Mouse (Mus musculus) common myeloid progenitor, adult 5-6 weeks (primary cell): Measurements from ENCODE around the gene Luzp1. TPM values are rescaled to one million over a fixed set of nuclear protein-coding genes. Genes with fewer than 3 reads are reported as not detected.

Experiments
- ATAC-seq: replicated peaks from 2 replicates; pipeline ENCODE4 v1.8.0; 2016; ENCODE audit warnings: low read depth, mild to moderate bottlenecking, moderate TSS enrichment, inconsistent platforms; ENCODE audit not compliant: poor library complexity, severe bottlenecking
- total RNA-seq: library from RNA; stranded (forward); fragments of 200-1000, 187-1606 nt; gene quantifications from 2 replicates; pipeline ENCODE4 v1.2.3, GENCODE M21; 2017

Luzp1 gene
- total RNA-seq, 1 experiment from 2014 or later = 11.1 TPM

GRCm38 (mm10) chr4:136601476-136601875, 131.9 kb downstream of the Luzp1 start:
- ATAC-seq = no peak

DNA sequence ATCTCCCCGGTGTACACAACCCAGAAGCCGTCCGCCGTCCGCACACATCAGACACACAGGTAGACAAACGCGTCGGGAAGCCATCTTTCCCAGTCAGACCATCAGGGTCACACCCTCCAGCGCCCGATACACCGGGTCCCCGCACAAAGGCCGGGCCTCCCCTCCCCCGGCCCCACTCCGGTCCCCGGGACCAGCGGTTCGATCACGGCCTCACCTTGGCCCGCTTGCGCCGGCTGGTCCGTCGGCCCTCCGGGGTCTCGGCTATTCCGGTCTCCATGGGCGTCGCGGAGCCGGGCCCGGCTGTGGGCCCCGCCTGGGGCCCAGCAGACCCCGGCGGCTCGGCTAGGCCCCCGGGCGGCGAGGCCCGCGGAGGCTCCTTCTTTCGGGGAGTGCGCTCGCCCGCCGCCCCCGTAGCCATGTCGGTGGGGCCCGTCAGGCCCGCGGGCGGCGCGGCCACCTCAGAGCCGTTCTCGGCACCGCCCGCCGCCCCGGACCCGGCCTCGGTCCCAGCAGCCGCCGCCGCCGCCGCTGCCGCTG, 132.5 kb downstream of the Luzp1 start:
- no peak for ATAC-seq

- ATAC-seq = peak; percentile 96
Measured at GRCm38 (mm10) chr4:136602568-136602967, 133.0 kb downstream of the Luzp1 start, which contains the start of gene Kdm1a. Gene Kdm1a, minus strand, starts transcription at chr4:136602723.

Other genes starting within 250 kb of the Luzp1 start
- gene Tcea3, start 222.0 kb upstream of the Luzp1 start, total RNA-seq = not detected in 2 replicates
- 9.5 and 11.2 TPM in 2 replicates for gene Zfp46, start 185.1 kb upstream of the Luzp1 start, total RNA-seq
- 225 and 262 TPM in 2 replicates for gene Hnrnpr, start 158.8 kb upstream of the Luzp1 start, total RNA-seq
- gene Htr1d, start 46.2 kb upstream of the Luzp1 start, total RNA-seq = not detected in 2 replicates
- gene 6030445D17Rik, start 7.5 kb upstream of the Luzp1 start, total RNA-seq = not detected in 2 replicates
- gene Kdm1a, start 133.0 kb downstream of the Luzp1 start, total RNA-seq = 91.9 and 106 TPM in 2 replicates
- not detected in 2 replicates for gene Tex46, start 140.7 kb downstream of the Luzp1 start, total RNA-seq
- gene Lactbl1, start 152.9 kb downstream of the Luzp1 start, total RNA-seq = not detected in 2 replicates